Mouse (Mus musculus): ENCODE results near the gene Adcyap1. TPM values are rescaled to one million over a fixed set of nuclear protein-coding genes. Genes with fewer than 3 reads are reported as not detected.

Adcyap1 gene
- total RNA-seq, 2 experiments from 2014 or later, result 4.8 to 6.7 TPM

DNA sequence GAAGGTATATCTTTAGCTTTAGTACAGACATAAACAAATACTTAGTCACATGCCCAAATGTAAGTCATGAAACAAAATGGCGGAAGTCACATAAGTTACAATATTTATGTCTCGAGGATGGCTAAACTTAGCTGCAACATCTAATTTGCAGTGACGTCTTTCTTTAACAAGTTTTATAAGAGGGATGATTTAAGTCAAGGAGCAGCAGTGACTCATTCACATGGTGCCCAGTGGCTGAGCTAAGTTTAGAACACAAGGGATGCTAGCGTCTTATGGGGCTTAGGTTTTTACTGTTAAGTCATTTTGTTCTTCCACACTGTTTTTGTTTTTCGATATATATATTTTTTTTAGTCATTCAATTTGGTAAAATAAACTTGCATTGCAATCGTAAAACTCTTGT lies 19.0 kb downstream of the Adcyap1 start:
- DNase-seq (ENCODE audit: low spot score in 2 of 2), result no peak
- no peak for TF ChIP-seq CTCF (conservative IDR thresholded peaks at IDR 0.05)
- no peak overlapping the region for H3K27ac ChIP-seq
- H3K4me3 ChIP-seq, result no peak overlapping the region

DNA sequence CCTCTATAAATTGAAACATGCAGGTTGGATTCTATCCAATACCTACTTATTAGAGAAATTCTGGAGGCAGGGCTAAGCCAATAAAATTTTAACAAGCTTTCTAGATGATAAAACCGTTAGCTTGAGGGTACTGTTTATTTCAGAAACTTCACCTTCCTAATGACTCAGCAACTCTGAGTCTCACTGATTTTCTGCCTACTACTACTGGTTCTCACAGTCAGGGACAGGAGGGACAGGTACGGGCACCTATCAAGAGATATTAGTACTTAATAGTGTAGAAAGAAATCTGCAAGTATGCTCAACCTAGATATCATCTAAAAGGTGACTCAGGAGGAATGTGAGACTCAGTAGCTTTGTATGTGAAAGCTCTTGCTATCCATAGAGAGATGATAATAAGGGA lies 19.8 kb downstream of the Adcyap1 start:
- TF ChIP-seq CTCF (conservative IDR thresholded peaks at IDR 0.05), result no peak

DNA sequence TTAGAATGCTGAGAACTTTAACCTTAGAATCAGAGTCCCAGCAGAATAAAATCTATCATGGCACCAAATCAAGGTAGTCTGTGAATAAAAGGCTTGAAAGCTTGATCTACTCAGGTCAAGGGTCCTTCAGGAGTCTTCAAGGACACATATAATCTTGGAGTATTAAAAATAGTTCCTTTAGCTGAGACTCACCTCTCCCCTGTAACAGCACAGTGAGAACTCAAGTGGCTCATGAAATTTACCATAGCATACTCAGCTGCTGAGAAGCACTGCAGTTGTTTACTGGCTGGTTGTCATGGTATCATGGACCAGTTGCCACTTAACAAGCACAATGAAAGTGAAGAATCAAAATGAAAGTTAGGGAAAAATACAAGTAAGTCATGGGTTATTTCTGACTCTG lies 38.5 kb downstream of the Adcyap1 start:
- Histone ChIP-seq H3K27ac (no peak overlapping the region), H3K4me3 (no peak overlapping the region)
- DNase-seq (ENCODE audit: low spot score in 2 of 2), result no peak
- TF ChIP-seq CTCF (conservative IDR thresholded peaks at IDR 0.05), result no peak

More for the DNA sequence above, 19.8 kb downstream of the Adcyap1 start:
- DNase-seq (ENCODE audit: low spot score in 2 of 2), result no peak
- Histone ChIP-seq H3K4me3 (no peak overlapping the region), H3K27ac (no peak overlapping the region)

All from layer of hippocampus, adult 2 months (tissue).